Mouse (Mus musculus) forebrain, embryonic 13.5 days (tissue): Measurements from ENCODE around the gene Cdk18. TPM values are rescaled to one million over a fixed set of nuclear protein-coding genes. Genes with fewer than 3 reads are reported as not detected.

Source experiments
- ATAC-seq: fragments of 200-750 bp; cut with Nextera tagmentation; 2 replicates; pipeline ENCODE4 v1.8.0; 2017
- H3K27ac ChIP-seq: fragments of 300-500 bp; sonication (generic); 2 replicates; pipeline ENCODE4 v1.5.1; 2015; ENCODE audit warnings: inconsistent platforms, mild to moderate bottlenecking, moderate library complexity
- H3K27me3 ChIP-seq: fragments of 300-500 bp; sonication (generic); 2 replicates; pipeline ENCODE4 v1.6.1; 2015; ENCODE audit warnings: mild to moderate bottlenecking, inconsistent platforms
- H3K36me3 ChIP-seq: fragments of 300-500 bp; sonication (generic); 2 replicates; pipeline ENCODE4 v1.6.1; 2015; ENCODE audit warnings: mild to moderate bottlenecking, inconsistent platforms; ENCODE audit not compliant: poor library complexity, severe bottlenecking
- H3K4me1 ChIP-seq: fragments of 300-500 bp; sonication (generic); 2 replicates; pipeline ENCODE4 v1.6.1; 2015; ENCODE audit warnings: inconsistent platforms
- H3K4me2 ChIP-seq: fragments of 300-500 bp; sonication (generic); 2 replicates; pipeline ENCODE4 v1.6.1; 2015; ENCODE audit warnings: inconsistent platforms, mild to moderate bottlenecking, moderate library complexity
- H3K4me3 ChIP-seq: fragments of 300-500 bp; sonication (generic); 2 replicates; pipeline ENCODE4 v1.5.1; 2015; ENCODE audit warnings: mild to moderate bottlenecking, inconsistent platforms
- H3K9ac ChIP-seq: fragments of 300-500 bp; sonication (generic); 2 replicates; pipeline ENCODE4 v1.6.1; 2015; ENCODE audit warnings: mild to moderate bottlenecking, inconsistent platforms
- H3K9me3 ChIP-seq: fragments of 300-500 bp; sonication (generic); replicated peaks from 2 replicates; pipeline ENCODE4 v1.6.1; 2016; ENCODE audit warnings: inconsistent platforms
- WGBS: fragments of 180-500 bp; shearing (Covaris S2); methylation state at CpG from one replicate; pipeline ENCODE4 v1.1.7; 2015; 5-methylcytosine and 5-hydroxymethylcytosine counted together
- polyA plus RNA-seq: library from polyadenylated mRNA; unstranded; fragments of >200 nt; fragmentation: Nextera tagmentation; extraction: Ambion mirVana; gene quantifications from 2 replicates; pipeline ENCODE4 v1.2.1, GENCODE M21; 2015

The Cdk18 gene
- polyA plus RNA-seq, 1 experiment from 2014 or later, result 0.23 TPM

GRCm38 (mm10) chr1:132135631-132136030, 3.9 kb downstream of the Cdk18 start:
- no peak for ATAC-seq
- Histone ChIP-seq H3K27ac (no peak overlapping the region), H3K4me1 (peaks cover 11% of the 10 kb centered on the region), H3K4me3 (no peak overlapping the region), H3K9me3 (no peaks in the 10 kb centered on the region), H3K9ac (no peak overlapping the region), H3K27me3 (peaks cover 29% of the 10 kb centered on the region), H3K36me3 (no peaks in the 10 kb centered on the region), H3K4me2 (no peak overlapping the region)
- WGBS, result 83% methylated on average over 7 of the region's 7 CpGs

- H3K9ac ChIP-seq, result no peak overlapping the region
- H3K9me3 ChIP-seq, result no peaks in the 10 kb centered on the region
- ATAC-seq, result no peak
- H3K4me2 ChIP-seq, result no peak overlapping the region
- no peak overlapping the region for H3K27ac ChIP-seq
- WGBS, result 84% methylated on average over 7 of the region's 7 CpGs
- no peaks in the 10 kb centered on the region for H3K36me3 ChIP-seq
- no peak overlapping the region for H3K4me3 ChIP-seq
- H3K27me3 ChIP-seq, result no peaks in the 10 kb centered on the region
- H3K4me1 ChIP-seq, result peaks cover 7% of the 10 kb centered on the region
These were observed 11.2 kb downstream of the Cdk18 start for GRCm38 (mm10) chr1:132128311-132128710.

GRCm38 (mm10) chr1:132125803-132126405, 13.6 kb downstream of the Cdk18 start:
- no peak for ATAC-seq
- H3K4me3 ChIP-seq, result no peak overlapping the region
- no peaks in the 10 kb centered on the region for H3K36me3 ChIP-seq
- H3K4me1 ChIP-seq, result peaks cover 12% of the 10 kb centered on the region
- H3K27me3 ChIP-seq, result no peaks in the 10 kb centered on the region
- H3K4me2 ChIP-seq, result no peak overlapping the region
- H3K27ac ChIP-seq, result no peak overlapping the region
- H3K9ac ChIP-seq, result no peak overlapping the region
- WGBS, result 80% methylated on average over 6 of the region's 6 CpGs
- no peaks in the 10 kb centered on the region for H3K9me3 ChIP-seq

- Histone ChIP-seq H3K4me3 (no peak overlapping the region), H3K4me1 (peaks cover 12% of the 10 kb centered on the region), H3K4me2 (no peak overlapping the region), H3K9me3 (no peaks in the 10 kb centered on the region), H3K36me3 (no peaks in the 10 kb centered on the region), H3K27me3 (no peaks in the 10 kb centered on the region), H3K27ac (no peak overlapping the region), H3K9ac (no peak overlapping the region)
- 71% methylated on average over 4 of the region's 4 CpGs for WGBS
- no peak for ATAC-seq
These were observed 14.2 kb downstream of the Cdk18 start for GRCm38 (mm10) chr1:132125249-132125648.

- H3K4me3 ChIP-seq, result no peak overlapping the region
- H3K4me2 ChIP-seq, result no peak overlapping the region
- 34% methylated on average over 9 of the region's 9 CpGs for WGBS
- H3K9ac ChIP-seq, result 0 out of 2 replicates have a peak overlapping the region, but pooled peaks have one; percentile 26
- H3K4me1 ChIP-seq, result peaks cover 12% of the 10 kb centered on the region
- ATAC-seq, result no peak
- no peaks in the 10 kb centered on the region for H3K9me3 ChIP-seq
- no peaks in the 10 kb centered on the region for H3K27me3 ChIP-seq
- H3K27ac ChIP-seq, result peak overlapping the region; percentile 35; the same call in 1 of the 2 replicates
- no peaks in the 10 kb centered on the region for H3K36me3 ChIP-seq
These were observed 16.0 kb downstream of the Cdk18 start for GRCm38 (mm10) chr1:132123420-132124014.

- no peaks in the 10 kb centered on the region for H3K36me3 ChIP-seq
- no peak overlapping the region for H3K9ac ChIP-seq
- peak; percentile 48 for ATAC-seq
- no peak overlapping the region for H3K4me2 ChIP-seq
- WGBS, result 83% methylated on average over 6 of the region's 6 CpGs
- H3K4me3 ChIP-seq, result no peak overlapping the region
- no peaks in the 10 kb centered on the region for H3K9me3 ChIP-seq
- peaks cover 12% of the 10 kb centered on the region for H3K4me1 ChIP-seq
- H3K27ac ChIP-seq, result no peak overlapping the region
- no peaks in the 10 kb centered on the region for H3K27me3 ChIP-seq
These were observed 17.6 kb downstream of the Cdk18 start for GRCm38 (mm10) chr1:132121895-132122294.

- no peak overlapping the region for H3K4me2 ChIP-seq
- ATAC-seq, result peak; percentile 78
- 17% methylated on average over 6 of the region's 6 CpGs for WGBS
- H3K36me3 ChIP-seq, result no peaks in the 10 kb centered on the region
- no peaks in the 10 kb centered on the region for H3K27me3 ChIP-seq
- H3K4me3 ChIP-seq, result no peak overlapping the region
- H3K4me1 ChIP-seq, result peaks cover 12% of the 10 kb centered on the region
- no peak overlapping the region for H3K9ac ChIP-seq
- H3K27ac ChIP-seq, result peak overlapping the region; percentile 28; the same call in 1 of the 2 replicates
- no peaks in the 10 kb centered on the region for H3K9me3 ChIP-seq
These were observed 18.2 kb downstream of the Cdk18 start for GRCm38 (mm10) chr1:132121236-132121635.

- Histone ChIP-seq H3K9ac (no peak overlapping the region), H3K9me3 (no peaks in the 10 kb centered on the region), H3K4me3 (no peak overlapping the region), H3K36me3 (no peaks in the 10 kb centered on the region), H3K27ac (no peak overlapping the region), H3K27me3 (no peaks in the 10 kb centered on the region), H3K4me1 (peaks cover 4% of the 10 kb centered on the region; the same call in 1 of the 2 replicates), H3K4me2 (peak overlapping the region; percentile 31; the same call in 1 of the 2 replicates)
- ATAC-seq, result no peak
- WGBS, result 19% methylated on average over 18 of the region's 18 CpGs
These were observed 22.9 kb downstream of the Cdk18 start for GRCm38 (mm10) chr1:132116606-132117005.

- 64% methylated on average over 3 of the region's 3 CpGs for WGBS
These were observed 26.4 kb downstream of the Cdk18 start for GRCm38 (mm10) chr1:132113098-132113497.

GRCm38 (mm10) chr1:132112426-132112825, 27.1 kb downstream of the Cdk18 start:
- no peak overlapping the region for H3K4me2 ChIP-seq
- no peak overlapping the region for H3K27ac ChIP-seq
- no peak for ATAC-seq
- H3K27me3 ChIP-seq, result no peaks in the 10 kb centered on the region
- WGBS, result 84% methylated on average over 8 of the region's 8 CpGs
- no peaks in the 10 kb centered on the region for H3K36me3 ChIP-seq
- H3K4me1 ChIP-seq, result no peaks in the 10 kb centered on the region
- no peak overlapping the region for H3K9ac ChIP-seq
- H3K9me3 ChIP-seq, result no peaks in the 10 kb centered on the region
- H3K4me3 ChIP-seq, result no peak overlapping the region

More at GRCm38 (mm10) chr1:132113098-132113497, 26.4 kb downstream of the Cdk18 start:
- ATAC-seq, result no peak
- no peak overlapping the region for H3K4me2 ChIP-seq
- no peak overlapping the region for H3K4me3 ChIP-seq
- H3K27ac ChIP-seq, result no peak overlapping the region
- no peak overlapping the region for H3K9ac ChIP-seq
- H3K36me3 ChIP-seq, result no peaks in the 10 kb centered on the region
- H3K9me3 ChIP-seq, result no peaks in the 10 kb centered on the region
- no peaks in the 10 kb centered on the region for H3K27me3 ChIP-seq
- no peaks in the 10 kb centered on the region for H3K4me1 ChIP-seq

- H3K9me3 ChIP-seq, result no peaks in the 10 kb centered on the region
- no peak overlapping the region for H3K4me3 ChIP-seq
- 61% methylated on average over 1 of the region's 1 CpGs for WGBS
- no peak for ATAC-seq
- no peaks in the 10 kb centered on the region for H3K4me1 ChIP-seq
- no peak overlapping the region for H3K27ac ChIP-seq
- H3K36me3 ChIP-seq, result no peaks in the 10 kb centered on the region
- H3K27me3 ChIP-seq, result no peaks in the 10 kb centered on the region
- no peak overlapping the region for H3K4me2 ChIP-seq
- H3K9ac ChIP-seq, result no peak overlapping the region
These were observed 28.1 kb downstream of the Cdk18 start for GRCm38 (mm10) chr1:132111411-132111810.

- no peak for ATAC-seq
- 67% methylated on average over 2 of the region's 2 CpGs for WGBS
- no peaks in the 10 kb centered on the region for H3K4me1 ChIP-seq
These were observed 30.1 kb downstream of the Cdk18 start for GRCm38 (mm10) chr1:132109368-132109767.

More at GRCm38 (mm10) chr1:132109368-132109767, 30.1 kb downstream of the Cdk18 start:
- H3K4me3 ChIP-seq, result no peak overlapping the region
- no peak overlapping the region for H3K9ac ChIP-seq
- no peaks in the 10 kb centered on the region for H3K27me3 ChIP-seq
- no peaks in the 10 kb centered on the region for H3K9me3 ChIP-seq
- no peak overlapping the region for H3K27ac ChIP-seq
- H3K4me2 ChIP-seq, result no peak overlapping the region
- H3K36me3 ChIP-seq, result no peaks in the 10 kb centered on the region
